Mouse (Mus musculus): Measurements from ENCODE around the gene Stab2. TPM values are rescaled to one million over a fixed set of nuclear protein-coding genes. Genes with fewer than 3 reads are reported as not detected.
A peak's percentile ranks its signal among the peaks of the same experiment; 100 is the strongest.

Stab2 gene
- total RNA-seq, 2 experiments from 2014 or later, result 0.32 to 0.54 TPM

DNA sequence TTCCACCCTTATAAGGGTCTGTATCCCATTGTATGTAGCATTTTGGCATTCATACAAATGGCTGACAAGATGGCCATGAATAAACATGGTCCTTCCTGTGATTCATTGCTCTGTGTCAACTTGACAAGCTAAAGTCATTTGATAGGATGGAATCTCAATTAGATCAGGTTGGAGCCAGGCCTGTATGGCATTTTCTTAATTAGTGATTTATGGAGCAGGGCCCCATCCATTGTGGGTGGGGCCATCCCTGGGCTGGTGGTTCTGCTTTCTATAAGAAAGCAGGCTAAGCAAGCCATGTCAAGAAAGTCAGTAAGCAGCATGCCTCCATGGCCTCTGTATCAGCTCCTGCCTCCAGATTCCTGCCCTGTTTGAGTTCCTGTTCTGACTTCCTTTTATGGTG, 92.2 kb downstream of the Stab2 start:
- no peak for DNase-seq (ENCODE audit: low spot score in 2 of 2)
- intact Hi-C loops (cut with DNase I), result no loop called here

DNA sequence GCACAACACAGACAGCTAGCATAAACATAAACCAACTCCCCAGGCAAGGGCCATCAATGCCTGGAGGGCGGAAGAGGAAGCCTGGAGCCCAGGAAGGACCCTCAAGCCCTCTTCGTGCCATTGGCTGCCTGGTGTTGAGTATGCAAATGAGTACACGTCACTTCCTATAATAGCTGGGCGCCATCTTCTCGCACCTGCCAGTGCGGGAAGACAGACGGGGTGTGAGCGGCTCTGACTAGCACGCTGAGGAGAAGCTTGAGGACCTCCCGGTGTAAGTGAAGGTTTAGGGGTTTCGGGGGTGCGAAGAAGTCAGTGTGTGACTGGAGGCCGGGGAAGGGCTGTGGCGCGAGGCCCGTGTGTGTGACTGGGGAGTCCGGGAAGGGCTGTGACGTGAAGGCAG, 99.3 kb downstream of the Stab2 start:
- intact Hi-C loops (cut with DNase I), result loop anchor here (1.0 kb wide), 1 partner anchor 8 kb away; no protein-coding TSS in a partner anchor
- DNase-seq (ENCODE audit: low spot score in 2 of 2), result no peak

DNA sequence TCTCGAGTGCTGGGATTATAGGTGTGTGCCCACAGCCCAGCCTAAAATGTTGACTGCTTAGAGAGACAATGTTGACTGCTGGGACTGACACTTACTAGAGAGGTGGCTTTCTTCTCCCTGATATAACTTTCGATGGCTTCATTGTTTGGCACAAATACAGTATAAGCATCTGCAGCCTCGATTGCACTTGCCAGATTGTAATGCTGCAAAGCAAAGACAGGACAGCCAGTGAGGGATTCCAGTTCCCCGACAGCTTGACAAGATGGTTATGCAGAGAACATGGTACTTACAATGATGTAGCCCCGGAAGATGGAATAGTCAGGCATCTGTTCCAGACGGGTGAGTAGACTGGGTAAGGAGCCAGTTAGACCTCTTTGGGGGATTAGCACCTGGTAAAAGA, 100.8 kb downstream of the Stab2 start:
- DNase-seq (ENCODE audit: low spot score in 2 of 2), result no peak
- intact Hi-C loops (cut with DNase I), result no loop called here

DNA sequence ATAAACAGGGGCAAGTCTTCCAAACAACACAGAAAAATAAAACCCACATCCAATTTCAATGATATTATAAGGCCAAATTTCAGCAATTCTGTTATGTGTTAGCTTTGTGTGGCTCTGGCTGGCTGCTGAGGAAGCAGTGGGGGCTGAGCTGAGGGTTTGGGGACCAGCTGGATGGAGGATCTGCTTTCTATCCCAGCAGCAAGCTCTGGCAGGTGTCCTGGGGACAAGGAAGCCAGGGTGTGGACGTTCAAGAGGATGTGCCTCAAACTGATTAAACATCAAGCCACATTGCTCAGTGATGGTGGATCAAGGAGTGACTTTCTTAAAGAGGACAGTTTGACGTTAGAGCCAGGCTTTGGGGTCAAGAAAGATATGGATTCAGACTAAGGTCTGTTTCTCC, 112.3 kb downstream of the Stab2 start:
- DNase-seq (ENCODE audit: low spot score in 2 of 2), result no peak
- intact Hi-C loops (cut with DNase I), result no loop called here

DNA sequence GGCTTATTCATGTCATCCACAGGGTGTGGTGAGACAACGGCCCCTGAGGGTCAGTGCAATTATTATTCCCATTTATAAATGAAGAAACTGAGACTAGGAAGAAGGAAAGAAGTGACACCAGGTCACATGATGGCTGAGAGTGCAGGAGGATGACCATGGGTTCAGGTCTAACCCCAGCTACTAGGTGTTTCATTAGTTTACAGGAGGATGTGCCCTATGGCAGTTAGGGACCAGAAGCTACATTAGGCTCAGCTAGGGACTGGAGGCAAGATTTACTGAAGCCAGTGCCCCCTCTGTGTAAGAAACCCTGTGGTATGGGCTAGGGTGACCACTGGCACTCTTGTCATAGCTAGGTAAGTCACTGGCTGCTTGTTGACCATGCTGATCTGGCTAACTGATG, 116.8 kb downstream of the Stab2 start:
- no peak for DNase-seq (ENCODE audit: low spot score in 2 of 2)
- intact Hi-C loops (cut with DNase I), result no loop called here

DNA sequence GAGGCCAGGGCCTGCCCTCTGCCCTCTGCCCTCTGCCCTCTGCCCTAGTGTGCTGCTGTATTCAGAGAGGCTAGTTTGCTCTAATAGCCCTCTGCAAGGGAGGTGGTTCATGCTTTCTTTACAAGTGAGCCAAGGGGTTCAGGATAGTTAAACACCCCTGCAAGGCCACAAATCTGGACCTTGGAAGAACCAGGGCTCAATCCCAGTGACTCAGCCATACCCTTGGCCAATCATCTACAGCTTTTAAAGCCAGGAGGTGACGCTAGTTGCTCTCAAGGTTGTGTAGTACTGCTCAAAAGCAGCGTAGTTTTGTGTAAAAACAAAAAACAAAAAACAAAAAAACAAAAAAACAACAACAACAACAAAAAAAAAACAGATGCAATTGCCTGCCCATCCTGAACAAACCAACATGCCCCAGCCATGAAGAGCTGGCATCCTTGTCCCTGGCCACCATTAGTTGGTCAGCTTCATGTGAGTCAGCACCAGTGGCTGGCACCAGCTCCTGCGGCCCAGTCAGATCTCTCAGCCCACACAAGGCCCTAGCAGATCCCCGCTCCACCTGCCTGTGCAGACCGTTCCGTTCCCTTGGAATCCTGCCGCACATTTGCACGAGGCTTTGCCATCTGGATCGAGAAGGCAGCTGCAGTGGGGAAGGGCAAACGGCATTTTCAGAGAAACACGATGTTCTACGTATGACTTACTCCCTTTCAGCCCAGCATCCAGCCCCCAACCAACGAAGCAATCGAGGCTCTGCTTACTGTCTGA, 117.5 kb downstream of the Stab2 start:
- intact Hi-C loops (cut with DNase I), result no loop called here
- peak; percentile 65 to 71 for DNase-seq (ENCODE audit: low spot score in 2 of 2)

DNA sequence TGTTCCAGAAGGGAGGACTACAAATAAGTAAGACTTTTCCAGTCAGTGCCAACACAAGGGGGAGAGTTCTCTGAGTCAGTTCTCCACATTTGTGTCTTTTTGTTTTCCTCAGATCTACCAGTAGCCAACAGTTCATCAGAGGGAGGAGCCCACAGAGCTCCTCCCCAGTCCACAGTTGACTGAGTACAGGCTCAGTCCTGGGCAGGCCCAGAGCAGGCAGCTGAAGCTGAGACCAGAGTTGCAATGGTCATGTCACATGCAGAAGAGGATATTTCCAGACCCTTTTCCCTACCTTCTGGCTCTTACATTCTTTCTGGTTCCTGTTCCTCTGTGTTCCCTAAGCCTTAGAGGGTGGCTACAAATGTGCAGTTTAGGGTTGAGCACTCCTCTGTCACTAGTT, 118.4 kb downstream of the Stab2 start:
- intact Hi-C loops (cut with DNase I), result no loop called here
- DNase-seq (ENCODE audit: low spot score in 2 of 2), result no peak

DNA sequence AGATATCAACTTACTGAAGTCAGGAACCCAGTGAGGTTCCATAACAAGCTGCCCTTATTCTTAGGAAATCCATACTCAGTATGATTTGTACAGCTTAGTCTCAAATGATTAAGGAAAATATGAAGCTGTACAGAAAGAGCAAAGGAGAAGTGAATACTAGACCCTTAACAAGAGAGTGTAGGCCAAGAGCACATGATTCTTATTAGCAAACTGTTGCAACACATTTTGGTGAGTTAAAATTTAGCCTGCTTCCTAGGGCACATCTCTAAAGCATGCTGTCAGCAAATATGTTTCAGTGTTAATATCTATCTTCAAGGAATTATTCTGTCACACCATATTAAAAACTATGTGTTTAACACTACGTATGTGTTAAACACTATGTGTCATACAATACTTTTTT, 121.4 kb downstream of the Stab2 start:
- intact Hi-C loops (cut with DNase I), result no loop called here

DNA sequence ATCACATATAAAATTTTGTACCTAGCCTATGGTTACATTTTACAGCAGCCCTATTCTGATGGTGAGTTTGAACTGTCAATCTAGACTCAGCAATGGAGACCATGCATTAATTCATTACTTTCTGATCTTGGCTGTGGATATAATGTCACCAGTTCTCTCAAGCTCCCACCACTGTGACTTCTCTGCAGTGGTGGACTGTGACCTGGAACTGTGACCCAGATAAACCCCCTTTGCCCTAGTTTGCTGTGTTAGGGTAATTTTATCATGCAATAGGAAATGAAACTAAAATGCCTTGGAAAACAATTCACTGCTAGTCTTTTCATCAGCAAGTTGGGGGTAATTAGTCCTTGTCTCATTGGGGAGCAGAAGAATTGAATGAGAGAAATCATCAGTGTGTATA, 126.4 kb downstream of the Stab2 start:
- DNase-seq (ENCODE audit: low spot score in 2 of 2), result no peak
- intact Hi-C loops (cut with DNase I), result no loop called here

More for the DNA sequence above, 121.4 kb downstream of the Stab2 start:
- no peak for DNase-seq (ENCODE audit: low spot score in 2 of 2)

DNA sequence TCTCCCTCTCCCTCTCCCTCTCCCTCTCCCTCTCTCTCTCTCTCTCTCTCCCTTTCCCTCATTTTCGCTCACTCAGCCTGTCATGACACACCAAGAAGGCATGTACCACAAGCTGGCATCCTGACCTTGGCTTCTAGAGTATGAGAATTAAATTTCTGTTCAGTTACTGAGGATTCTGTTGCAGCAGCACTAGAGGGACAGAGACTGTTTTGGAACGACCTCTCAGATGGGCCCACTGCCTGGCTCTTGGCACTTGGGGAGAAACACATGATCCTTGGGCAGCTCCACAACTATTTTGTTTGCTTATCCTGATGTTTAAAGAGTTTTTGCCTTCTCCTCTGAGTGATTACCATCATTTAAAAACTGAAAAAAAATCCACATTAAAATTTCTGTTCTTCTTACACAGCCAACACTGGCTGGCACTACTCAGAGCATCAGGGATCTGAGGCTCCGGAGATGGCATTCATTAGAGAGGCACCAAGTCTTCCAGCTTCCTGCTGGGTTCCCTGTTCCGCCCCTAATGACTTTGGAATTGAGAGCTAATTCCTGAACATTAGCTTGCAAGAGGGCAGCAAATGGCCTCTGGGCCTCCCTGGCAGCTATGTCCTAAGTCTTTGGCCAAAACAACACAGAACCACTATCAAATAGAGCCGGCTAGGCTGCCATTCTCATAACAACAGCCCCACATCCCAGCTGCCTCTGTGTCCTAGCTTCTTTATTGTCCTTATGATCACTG, 127.6 kb downstream of the Stab2 start:
- intact Hi-C loops (cut with DNase I), result no loop called here
- DNase-seq (ENCODE audit: low spot score in 2 of 2), result no peak

DNA sequence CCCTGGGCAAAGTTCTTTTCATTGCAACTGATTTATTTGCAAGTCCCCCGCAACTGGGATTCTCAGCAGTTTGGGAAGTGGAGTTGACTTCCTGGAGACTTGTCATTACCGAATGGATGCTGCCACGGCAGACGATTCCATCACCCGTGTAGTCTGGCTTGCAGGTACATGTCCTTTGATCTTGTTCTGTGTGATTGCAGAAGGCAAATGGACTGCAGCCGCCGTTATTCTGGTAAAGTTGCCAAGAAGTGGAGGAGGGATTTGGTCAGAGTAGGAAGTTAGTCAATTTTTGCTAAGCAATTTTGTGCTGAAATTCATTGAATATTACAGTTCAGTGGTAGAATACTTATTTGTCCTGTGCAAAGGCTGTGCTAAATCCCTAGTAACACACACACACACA, 129.1 kb downstream of the Stab2 start:
- DNase-seq (ENCODE audit: low spot score in 2 of 2), result no peak
- intact Hi-C loops (cut with DNase I), result no loop called here

DNA sequence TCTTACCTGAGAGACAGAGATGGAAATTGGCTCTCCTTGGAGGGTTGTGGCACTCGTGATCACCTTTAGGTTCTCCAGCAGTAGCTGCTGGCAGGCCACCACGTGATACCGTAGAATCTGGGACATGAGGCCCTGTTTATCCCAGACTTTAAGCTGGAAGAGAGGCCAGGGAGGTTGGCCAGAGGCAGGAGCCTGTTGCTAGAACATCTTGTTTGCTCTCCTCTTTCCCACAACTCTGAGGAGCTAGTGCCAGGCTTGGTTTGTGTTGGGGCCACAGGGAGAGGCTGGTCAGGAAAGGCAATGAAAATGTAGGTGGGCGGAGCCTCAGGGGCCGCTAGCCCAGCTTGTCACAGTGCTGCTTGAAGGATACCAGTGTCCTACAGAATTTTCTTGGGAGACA, 135.2 kb downstream of the Stab2 start:
- intact Hi-C loops (cut with DNase I), result no loop called here
- DNase-seq (ENCODE audit: low spot score in 2 of 2), result no peak

DNA sequence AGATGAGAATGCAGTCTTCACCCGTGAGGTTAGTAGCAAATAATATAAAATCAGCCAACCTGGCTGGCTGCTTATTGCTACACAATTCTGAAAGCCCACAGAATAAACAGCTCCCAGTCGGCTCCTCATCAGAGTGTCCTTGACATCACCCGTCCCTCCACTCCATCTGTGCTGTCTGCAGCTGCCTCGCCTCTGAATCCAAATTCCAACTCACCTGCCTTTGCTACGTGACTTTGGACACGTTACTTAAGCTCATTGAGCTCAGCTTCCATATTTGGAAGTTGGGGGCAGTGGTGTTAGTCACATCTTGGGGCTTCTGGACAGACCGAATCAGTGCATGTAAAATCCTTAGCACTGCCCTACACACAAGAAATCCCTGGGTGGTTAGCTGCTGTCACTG, 135.7 kb downstream of the Stab2 start:
- DNase-seq (ENCODE audit: low spot score in 2 of 2), result no peak
- intact Hi-C loops (cut with DNase I), result no loop called here

DNA sequence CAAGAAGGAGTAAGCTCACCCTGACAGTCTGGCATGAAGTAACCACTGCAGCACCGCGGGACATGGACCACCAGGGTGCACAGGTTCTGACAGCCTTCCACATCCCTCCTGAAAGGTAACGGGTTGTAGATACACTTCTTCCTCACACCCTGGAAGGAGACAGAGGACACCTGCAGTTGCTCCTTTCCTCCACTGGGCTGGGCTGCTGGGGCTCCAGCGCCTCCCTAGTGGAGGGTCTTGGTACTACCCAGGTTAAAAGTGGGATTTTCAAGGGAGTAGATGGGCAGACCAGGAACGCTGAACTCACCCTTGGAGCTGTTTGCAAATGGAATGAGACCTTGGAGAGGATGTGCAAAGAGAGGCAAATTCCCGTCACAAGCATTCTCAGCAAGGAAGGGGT, 144.4 kb downstream of the Stab2 start:
- intact Hi-C loops (cut with DNase I), result no loop called here
- no peak for DNase-seq (ENCODE audit: low spot score in 2 of 2)

DNA sequence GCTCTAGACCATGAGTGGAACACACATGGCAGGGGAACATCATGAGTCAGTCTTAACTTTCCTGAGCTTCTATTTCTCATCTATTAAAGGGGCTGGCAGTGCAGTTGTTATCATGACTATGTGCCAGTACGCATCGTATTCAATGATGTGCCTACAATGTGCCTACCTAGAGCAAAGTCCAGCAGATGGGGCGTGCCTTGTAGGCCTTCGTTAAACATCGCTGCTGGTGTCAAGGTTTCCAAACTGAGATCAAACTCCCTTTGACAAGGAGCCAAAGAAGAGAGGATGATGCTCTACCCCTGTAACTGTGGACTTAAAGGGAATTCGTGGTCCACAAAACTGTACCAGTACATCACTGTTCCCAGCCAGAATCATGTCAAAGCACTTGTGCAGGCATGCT, 145.3 kb downstream of the Stab2 start:
- intact Hi-C loops (cut with DNase I), result no loop called here
- no peak for DNase-seq (ENCODE audit: low spot score in 2 of 2)

DNA sequence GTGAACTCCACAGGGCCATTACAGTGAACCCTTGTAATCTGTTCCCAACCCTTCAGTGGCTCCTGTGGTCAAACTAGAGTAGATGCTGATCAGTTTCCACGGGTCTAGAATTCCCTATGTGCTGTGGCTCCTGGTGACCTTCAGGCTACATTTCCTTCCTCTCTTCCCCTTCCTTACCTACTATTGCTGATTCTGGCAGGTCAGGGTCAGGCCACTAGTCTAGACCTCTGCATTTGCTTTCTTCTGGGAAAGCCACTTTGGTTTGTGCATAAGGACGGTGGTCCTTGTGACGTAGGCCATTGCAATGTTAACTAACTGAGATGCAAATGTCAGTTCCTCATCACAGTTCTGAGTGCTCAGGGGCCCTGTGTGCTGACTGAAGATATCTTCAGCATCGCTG, 147.4 kb downstream of the Stab2 start:
- intact Hi-C loops (cut with DNase I), result no loop called here
- DNase-seq (ENCODE audit: low spot score in 2 of 2), result no peak

DNA sequence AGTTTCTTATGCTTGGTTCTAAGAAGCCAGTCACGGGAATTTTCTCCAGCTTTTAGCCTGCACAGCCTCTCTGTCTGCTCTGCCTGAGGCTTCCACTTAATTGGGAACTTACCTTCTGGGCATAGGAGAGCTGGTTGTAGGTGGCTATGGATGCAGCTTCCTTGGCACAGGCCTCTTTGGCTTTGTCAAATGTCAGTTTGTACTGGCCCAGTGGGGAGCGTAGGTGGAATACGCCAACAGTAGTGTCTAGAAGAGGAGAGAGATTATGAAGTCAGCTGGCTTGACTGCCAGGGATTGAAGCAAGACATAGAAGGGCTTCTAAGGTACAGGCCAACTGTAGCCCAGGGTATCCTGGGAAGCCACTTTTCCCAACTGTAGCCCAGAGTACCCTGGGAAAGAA, 154.4 kb downstream of the Stab2 start:
- DNase-seq (ENCODE audit: low spot score in 2 of 2), result no peak
- intact Hi-C loops (cut with DNase I), result no loop called here

DNA sequence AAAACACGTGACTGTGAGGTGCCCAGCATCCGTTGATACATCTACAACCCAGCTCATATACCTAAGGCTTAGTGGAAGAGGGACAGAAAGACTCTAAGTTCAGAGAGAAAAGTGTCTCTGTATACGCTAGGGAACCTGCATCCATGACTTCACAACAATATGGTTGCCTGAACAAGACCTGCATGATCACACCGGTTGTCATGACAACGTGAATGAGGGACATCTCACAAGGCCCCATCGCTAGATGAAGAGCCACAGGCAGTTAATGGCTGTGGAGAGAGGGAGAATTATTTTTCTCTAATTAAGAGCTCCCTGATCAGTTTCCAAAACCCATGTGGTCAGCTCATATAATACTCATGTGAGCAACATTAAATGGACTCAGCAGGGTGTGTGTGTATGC, 155.7 kb downstream of the Stab2 start:
- intact Hi-C loops (cut with DNase I), result no loop called here
- no peak for DNase-seq (ENCODE audit: low spot score in 2 of 2)

DNA sequence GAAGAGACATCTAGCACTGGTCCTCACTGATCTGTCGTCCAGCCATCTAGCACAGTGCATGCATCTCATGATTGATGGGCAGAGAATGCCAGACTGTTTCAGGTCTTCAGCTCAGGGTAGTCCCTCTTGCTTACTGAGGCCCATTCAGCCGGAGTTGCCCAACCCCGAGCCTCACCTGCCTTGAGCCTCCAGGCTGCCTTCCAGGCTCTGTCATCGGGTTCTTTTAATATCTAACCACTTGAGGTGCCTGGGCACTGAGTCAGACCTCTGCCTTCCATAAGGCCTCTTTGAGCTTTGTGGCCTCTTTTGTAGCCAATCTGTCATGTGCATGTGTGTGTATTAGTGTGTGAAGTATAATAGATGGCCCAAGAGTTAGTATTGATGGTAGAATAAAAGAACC, 158.3 kb downstream of the Stab2 start:
- intact Hi-C loops (cut with DNase I), result no loop called here
- no peak for DNase-seq (ENCODE audit: low spot score in 2 of 2)

DNA sequence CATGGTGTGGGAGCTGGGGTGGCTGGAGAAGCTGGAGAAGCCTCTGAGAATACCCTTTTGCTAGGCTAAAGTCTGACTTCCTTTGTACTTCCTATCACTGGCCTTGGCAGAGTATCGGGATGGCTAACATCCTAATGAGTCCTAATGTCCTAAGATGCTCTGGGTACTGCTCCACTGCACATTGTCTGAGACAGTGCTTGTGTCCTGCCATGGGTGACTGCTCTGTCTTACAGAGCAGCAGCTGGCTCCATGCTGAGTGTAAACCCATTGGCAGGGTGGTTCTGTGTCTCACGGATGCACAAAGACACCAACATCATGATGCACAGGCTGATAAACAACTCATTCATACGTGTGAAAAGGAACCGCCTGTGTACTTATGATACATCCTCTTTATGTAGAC, 158.7 kb downstream of the Stab2 start:
- no peak for DNase-seq (ENCODE audit: low spot score in 2 of 2)
- intact Hi-C loops (cut with DNase I), result no loop called here

DNA sequence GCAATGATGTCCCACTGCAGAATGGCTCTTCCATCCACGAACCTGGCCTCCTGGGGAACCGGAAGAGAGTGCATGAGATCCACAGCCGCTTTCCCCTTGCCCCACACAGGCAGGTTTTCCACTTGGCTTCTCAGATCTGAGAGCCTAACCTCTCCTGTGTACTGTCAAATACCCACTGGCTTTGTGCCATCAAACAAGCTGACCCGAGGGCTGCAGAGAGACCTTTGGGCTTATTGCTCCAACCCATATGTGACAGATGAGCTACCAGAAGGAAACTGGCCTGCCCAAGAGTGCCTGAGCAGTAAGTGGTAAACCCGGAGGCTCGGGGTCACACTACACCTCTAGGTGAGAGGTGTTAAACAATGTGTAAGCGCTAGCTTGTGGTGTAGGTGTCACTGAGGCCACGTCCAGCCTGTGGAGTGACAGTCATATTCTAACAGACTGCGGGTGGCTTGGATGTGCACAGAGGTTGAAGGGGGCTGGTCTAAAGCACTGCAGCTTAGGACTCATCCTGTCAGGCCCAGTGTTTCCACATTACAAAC, 160.8 kb downstream of the Stab2 start:
- intact Hi-C loops (cut with DNase I), result no loop called here

More for the DNA sequence above, 160.8 kb downstream of the Stab2 start:
- DNase-seq (ENCODE audit: low spot score in 2 of 2), result no peak
